Mouse (Mus musculus): ENCODE data around the gene Map4k3.

- TF ChIP-seq CTCF (IDR thresholded peaks at IDR 0.05; ENCODE audit: control insufficient read depth, insufficient read depth, insufficient replicate concordance, low read depth, low read length) (no peak), POLR2A (IDR thresholded peaks at IDR 0.05; ENCODE audit: control insufficient read depth, low read depth, low read length) (no peak)
These were observed 26.3 kb upstream of the Map4k3 start for GRCm38 (mm10) chr17:80754589-80754988.
